Mouse (Mus musculus): ENCODE data around the gene Srgap3.

DNA sequence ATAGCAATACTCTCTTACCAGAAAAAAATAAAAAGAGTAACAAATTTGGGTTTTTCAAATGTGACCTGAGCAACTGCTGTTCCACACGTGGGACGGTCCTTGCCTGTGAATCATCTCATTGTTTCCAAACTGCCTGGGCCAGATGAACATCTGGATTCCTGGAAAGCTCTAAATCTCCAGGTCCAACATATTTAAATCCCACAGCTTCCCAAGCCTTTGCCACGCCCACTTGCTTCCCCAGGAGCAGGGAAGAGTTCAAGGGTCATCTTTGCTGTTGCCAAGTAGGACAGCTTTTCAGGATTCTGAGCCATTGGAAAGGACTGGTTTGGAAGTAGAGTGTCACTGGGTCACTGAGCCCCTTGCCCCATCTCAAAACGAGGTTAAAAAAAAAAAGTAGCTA is 188.5 kb downstream of the Srgap3 start:
- TF ChIP-seq EP300 (IDR thresholded peaks at IDR 0.05; ENCODE audit: low read depth) (no peak), CTCF (IDR thresholded peaks at IDR 0.05; ENCODE audit: low read depth) (no peak)
